Mouse (Mus musculus): Measurements from ENCODE around the gene Ttll1. TPM values are rescaled to one million over a fixed set of nuclear protein-coding genes. Genes with fewer than 3 reads are reported as not detected.

The Ttll1 gene
- 13.8 and 15.1 TPM in 2 replicates for polyA plus RNA-seq (2014; fragmentation: Nextera tagmentation; extraction: Ambion mirVana)

- 9% methylated on average over 41 of the region's 41 CpGs for WGBS
- H3K27ac ChIP-seq (ENCODE audit: low read depth): peak within 1 kb of the TSS; percentile 6; the same call in 1 of the 2 replicates
- DNase-seq: peak; percentile 98
Measured at GRCm38 (mm10) chr15:83510805-83511405, at the start of gene Ttll1. Ttll1 (minus strand) TSS chr15:83510893.

GRCm38 (mm10) chr15:83555161-83555974 is 44.7 kb upstream of the Ttll1 start:
- DNase-seq: peak; percentile 95
- under 1% methylated on average over 74 of the region's 74 CpGs for WGBS
- ATAC-seq (ENCODE audit: insufficient read depth): peak; percentile 87

More at GRCm38 (mm10) chr15:83510805-83511405, at the start of gene Ttll1:
- no peaks in the 10 kb centered on the region for H3K27me3 ChIP-seq (ENCODE audit: insufficient read depth, low read length)
- peak within 1 kb of the TSS; percentile 90 for H3K4me2 ChIP-seq
- no peaks in the 10 kb centered on the region for H3K4me1 ChIP-seq (ENCODE audit: insufficient read depth)
- no peaks in the 10 kb centered on the region for H3K36me3 ChIP-seq (ENCODE audit: insufficient read depth)
- TF ChIP-seq CTCF (IDR thresholded peaks at IDR 0.05; ENCODE audit: low read depth): no peak
- peak within 1 kb of the TSS; percentile 56 for H3K9ac ChIP-seq
- H3K4me3 ChIP-seq (ENCODE audit: low read depth, low read length): peak within 1 kb of the TSS; percentile 55
- ATAC-seq (ENCODE audit: insufficient read depth): peak; percentile 95
- H3K9me3 ChIP-seq (ENCODE audit: low read depth, low read length): no peaks in the 10 kb centered on the region

GRCm38 (mm10) chr15:83553831-83554230 is 43.1 kb upstream of the Ttll1 start:
- H3K27ac ChIP-seq (ENCODE audit: low read depth): no peak overlapping the region
- H3K27me3 ChIP-seq (ENCODE audit: insufficient read depth, low read length): no peaks in the 10 kb centered on the region
- no peaks in the 10 kb centered on the region for H3K9me3 ChIP-seq (ENCODE audit: low read depth, low read length)
- no peak overlapping the region for H3K9ac ChIP-seq
- no peak overlapping the region for H3K4me3 ChIP-seq (ENCODE audit: low read depth, low read length)
- TF ChIP-seq CTCF (IDR thresholded peaks at IDR 0.05; ENCODE audit: low read depth): peak; percentile 39
- no peaks in the 10 kb centered on the region for H3K4me1 ChIP-seq (ENCODE audit: insufficient read depth)
- H3K4me2 ChIP-seq: no peak overlapping the region
- H3K36me3 ChIP-seq (ENCODE audit: insufficient read depth): peaks cover 37% of the 10 kb centered on the region
- DNase-seq (no peak), ATAC-seq (ENCODE audit: insufficient read depth) (no peak)

More at GRCm38 (mm10) chr15:83555161-83555974, 44.7 kb upstream of the Ttll1 start:
- Histone ChIP-seq H3K36me3 (ENCODE audit: insufficient read depth) (peaks cover 21% of the 10 kb centered on the region; the same call in 1 of the 2 replicates), H3K9ac (peak overlapping the region; percentile 93), H3K4me2 (peak overlapping the region; percentile 88), H3K4me1 (ENCODE audit: insufficient read depth) (no peaks in the 10 kb centered on the region), H3K27ac (ENCODE audit: low read depth) (peak overlapping the region; percentile 92), H3K9me3 (ENCODE audit: low read depth, low read length) (no peaks in the 10 kb centered on the region), H3K4me3 (ENCODE audit: low read depth, low read length) (peak overlapping the region; percentile 91), H3K27me3 (ENCODE audit: insufficient read depth, low read length) (no peaks in the 10 kb centered on the region)
- TF ChIP-seq CTCF (IDR thresholded peaks at IDR 0.05; ENCODE audit: low read depth): no peak

GRCm38 (mm10) chr15:83550137-83550536 is 39.4 kb upstream of the Ttll1 start:
- DNase-seq (no peak), ATAC-seq (ENCODE audit: insufficient read depth) (no peak)
- Histone ChIP-seq H3K4me2 (no peak overlapping the region), H3K27me3 (ENCODE audit: insufficient read depth, low read length) (no peaks in the 10 kb centered on the region), H3K9me3 (ENCODE audit: low read depth, low read length) (no peaks in the 10 kb centered on the region), H3K36me3 (ENCODE audit: insufficient read depth) (peaks cover 71% of the 10 kb centered on the region), H3K9ac (no peak overlapping the region), H3K27ac (ENCODE audit: low read depth) (no peak overlapping the region), H3K4me1 (ENCODE audit: insufficient read depth) (no peaks in the 10 kb centered on the region), H3K4me3 (ENCODE audit: low read depth, low read length) (no peak overlapping the region)
- no peak for TF ChIP-seq CTCF (IDR thresholded peaks at IDR 0.05; ENCODE audit: low read depth)
- 78% methylated on average over 2 of the region's 2 CpGs for WGBS

GRCm38 (mm10) chr15:83547144-83547543 is 36.5 kb upstream of the Ttll1 start:
- no peaks in the 10 kb centered on the region for H3K9me3 ChIP-seq (ENCODE audit: low read depth, low read length)
- TF ChIP-seq CTCF (IDR thresholded peaks at IDR 0.05; ENCODE audit: low read depth): no peak
- H3K9ac ChIP-seq: no peak overlapping the region
- no peaks in the 10 kb centered on the region for H3K27me3 ChIP-seq (ENCODE audit: insufficient read depth, low read length)
- DNase-seq (no peak), ATAC-seq (ENCODE audit: insufficient read depth) (no peak)
- no peak overlapping the region for H3K4me3 ChIP-seq (ENCODE audit: low read depth, low read length)
- H3K4me1 ChIP-seq (ENCODE audit: insufficient read depth): no peaks in the 10 kb centered on the region
- WGBS: 87% methylated on average over 8 of the region's 8 CpGs
- H3K36me3 ChIP-seq (ENCODE audit: insufficient read depth): peaks cover 69% of the 10 kb centered on the region
- H3K27ac ChIP-seq (ENCODE audit: low read depth): no peak overlapping the region
- H3K4me2 ChIP-seq: no peak overlapping the region

GRCm38 (mm10) chr15:83546029-83546428 is 35.3 kb upstream of the Ttll1 start:
- Histone ChIP-seq H3K27ac (ENCODE audit: low read depth) (no peak overlapping the region), H3K36me3 (ENCODE audit: insufficient read depth) (peaks cover 58% of the 10 kb centered on the region), H3K9me3 (ENCODE audit: low read depth, low read length) (no peaks in the 10 kb centered on the region), H3K27me3 (ENCODE audit: insufficient read depth, low read length) (no peaks in the 10 kb centered on the region), H3K4me3 (ENCODE audit: low read depth, low read length) (no peak overlapping the region), H3K4me1 (ENCODE audit: insufficient read depth) (no peaks in the 10 kb centered on the region), H3K9ac (no peak overlapping the region), H3K4me2 (no peak overlapping the region)
- 88% methylated on average over 7 of the region's 7 CpGs for WGBS
- ATAC-seq (ENCODE audit: insufficient read depth) (no peak), DNase-seq (no peak)
- no peak for TF ChIP-seq CTCF (IDR thresholded peaks at IDR 0.05; ENCODE audit: low read depth)

- H3K9me3 ChIP-seq (ENCODE audit: low read depth, low read length): no peaks in the 10 kb centered on the region
- no peak for TF ChIP-seq CTCF (IDR thresholded peaks at IDR 0.05; ENCODE audit: low read depth)
- H3K27ac ChIP-seq (ENCODE audit: low read depth): no peak overlapping the region
- H3K4me2 ChIP-seq: no peak overlapping the region
- H3K9ac ChIP-seq: no peak overlapping the region
- no peak overlapping the region for H3K4me3 ChIP-seq (ENCODE audit: low read depth, low read length)
- 70% methylated on average over 9 of the region's 9 CpGs for WGBS
- DNase-seq: no peak
- no peak for ATAC-seq (ENCODE audit: insufficient read depth)
- no peaks in the 10 kb centered on the region for H3K4me1 ChIP-seq (ENCODE audit: insufficient read depth)
- peaks cover 16% of the 10 kb centered on the region for H3K36me3 ChIP-seq (ENCODE audit: insufficient read depth)
- no peaks in the 10 kb centered on the region for H3K27me3 ChIP-seq (ENCODE audit: insufficient read depth, low read length)
Measured at GRCm38 (mm10) chr15:83541647-83542287, 31.1 kb upstream of the Ttll1 start.

All from lung, embryonic 14.5 days (tissue).